Mouse (Mus musculus): ENCODE data around the gene Ccdc78.

Ccdc78 gene

DNA sequence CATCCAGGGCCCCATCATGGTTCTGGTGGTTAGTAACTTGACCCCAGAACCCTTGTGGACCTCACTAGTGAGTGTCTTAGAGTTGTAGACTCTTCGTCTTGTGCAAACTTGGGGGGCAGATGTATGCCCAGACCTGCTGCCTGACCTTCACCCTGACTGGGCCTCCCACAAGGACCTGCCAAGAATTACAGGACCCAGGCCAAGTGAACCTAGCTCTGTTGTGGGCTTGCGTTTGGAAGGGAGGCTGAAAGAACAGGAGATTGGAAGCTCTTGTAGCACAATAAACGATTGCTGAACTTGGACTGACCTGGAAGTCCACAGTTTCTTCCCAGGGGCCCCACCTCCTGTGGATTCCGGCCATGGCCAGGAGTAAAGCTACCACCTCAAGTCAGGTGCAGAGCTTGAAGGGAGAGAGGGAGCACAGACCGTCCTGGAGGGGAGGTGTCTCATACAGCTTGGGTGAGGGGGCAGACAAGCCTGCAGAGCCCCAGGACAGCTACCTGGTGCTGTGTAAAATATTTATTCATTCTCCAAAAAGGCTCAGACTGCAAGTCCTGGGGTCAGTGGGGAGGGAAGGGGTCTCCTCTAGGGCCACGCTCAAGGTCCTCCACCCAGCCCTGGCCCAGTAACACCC lies 47.7 kb downstream of the Ccdc78 start:
- DNase-seq (ENCODE audit: low read depth) = peak; percentile 42

DNA sequence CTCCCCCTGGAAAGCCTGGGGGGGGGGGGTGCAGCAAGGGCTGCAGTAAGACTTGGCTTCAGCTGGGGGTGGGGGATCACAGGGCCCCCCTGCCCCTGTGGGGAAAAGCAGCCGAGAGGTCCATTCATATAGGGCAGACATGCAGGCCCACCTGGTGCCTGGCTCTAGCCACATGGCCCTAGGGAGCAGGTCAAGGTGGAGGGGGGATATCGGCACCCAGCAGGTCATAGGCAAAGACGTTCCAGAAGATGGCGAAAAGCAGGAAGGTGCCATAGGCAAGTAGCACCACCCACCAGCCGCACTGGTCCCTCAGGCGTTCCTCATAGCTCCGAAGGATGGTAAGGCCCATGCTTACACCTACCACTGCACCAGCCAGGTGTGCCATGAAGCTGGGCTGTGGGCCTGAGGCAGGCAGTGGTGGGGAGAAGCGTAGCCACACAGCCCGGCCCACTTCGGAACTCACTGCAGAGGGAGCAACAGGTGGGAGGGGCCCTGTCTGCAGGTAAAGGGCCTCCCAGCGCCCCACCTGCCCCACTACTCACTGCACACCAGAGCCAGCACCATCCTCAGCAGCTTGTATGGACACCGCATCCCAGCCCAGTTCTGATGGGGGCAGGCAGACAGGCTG lies 48.3 kb downstream of the Ccdc78 start:
- no peak for DNase-seq (ENCODE audit: low read depth)

GRCm38 (mm10) chr17:25835301-25835700 lies 48.9 kb downstream of the Ccdc78 start:
- DNase-seq (ENCODE audit: low read depth) = no peak

DNA sequence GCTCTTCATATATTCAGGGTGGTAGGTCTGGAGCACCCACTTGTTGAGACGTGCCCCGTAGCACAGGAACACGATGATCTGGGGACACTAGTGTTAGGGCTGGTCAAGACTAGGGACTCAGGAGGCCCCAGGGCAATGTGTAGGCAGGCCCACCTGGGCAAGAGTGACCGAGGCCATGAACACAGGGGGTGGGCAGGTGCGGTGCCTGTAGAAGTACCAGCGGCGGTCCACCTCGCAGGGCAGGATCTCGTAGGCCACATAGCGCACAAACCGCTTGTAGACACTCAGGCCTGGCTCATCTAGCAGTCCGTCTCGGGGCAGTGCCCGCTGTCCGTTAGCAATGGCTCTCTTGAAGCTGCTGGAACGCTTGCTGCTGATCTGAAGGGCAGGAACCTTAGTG lies 49.4 kb downstream of the Ccdc78 start:
- no peak for DNase-seq (ENCODE audit: low read depth)

DNA sequence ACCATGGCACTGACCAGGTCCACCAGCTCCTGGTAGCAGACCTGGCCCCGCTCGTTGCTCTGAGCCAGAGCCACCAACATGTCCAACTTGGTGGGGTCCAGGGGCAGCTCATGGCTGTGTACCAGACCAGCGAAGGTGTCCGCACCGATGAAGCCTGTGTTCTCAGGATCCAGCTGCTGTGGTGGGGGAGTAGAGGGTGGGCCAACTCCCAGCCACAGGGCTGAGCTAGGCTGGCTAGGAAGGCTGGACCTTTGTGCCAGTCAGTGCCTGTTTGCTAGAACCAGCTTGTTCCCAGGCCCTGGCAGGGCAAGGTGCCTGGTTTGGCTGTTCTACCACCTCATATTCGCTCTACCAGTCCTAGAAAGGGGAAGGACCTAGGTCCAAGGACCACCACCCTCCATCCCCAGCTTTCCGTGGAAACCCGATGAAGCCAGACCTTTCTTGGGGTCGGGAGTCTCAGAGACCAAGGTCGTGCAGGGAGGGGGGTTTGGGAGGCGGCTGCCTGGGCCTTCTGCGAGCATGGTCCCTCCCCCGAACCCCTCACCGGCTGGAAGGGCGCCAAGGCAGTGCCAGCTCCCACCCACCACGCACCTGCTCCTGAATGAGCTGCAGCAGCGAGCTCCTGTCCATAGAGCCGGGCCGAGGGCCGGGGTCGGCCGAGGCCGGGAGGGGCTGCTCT lies 50.2 kb downstream of the Ccdc78 start:
- no peak for DNase-seq (ENCODE audit: low read depth)

GRCm38 (mm10) chr17:25837076-25837410 lies 50.7 kb downstream of the Ccdc78 start, which contains the start of gene Rhbdl1:
Gene Rhbdl1, minus strand, starts transcription at chr17:25837295.
- no peak for DNase-seq (ENCODE audit: low read depth)

DNA sequence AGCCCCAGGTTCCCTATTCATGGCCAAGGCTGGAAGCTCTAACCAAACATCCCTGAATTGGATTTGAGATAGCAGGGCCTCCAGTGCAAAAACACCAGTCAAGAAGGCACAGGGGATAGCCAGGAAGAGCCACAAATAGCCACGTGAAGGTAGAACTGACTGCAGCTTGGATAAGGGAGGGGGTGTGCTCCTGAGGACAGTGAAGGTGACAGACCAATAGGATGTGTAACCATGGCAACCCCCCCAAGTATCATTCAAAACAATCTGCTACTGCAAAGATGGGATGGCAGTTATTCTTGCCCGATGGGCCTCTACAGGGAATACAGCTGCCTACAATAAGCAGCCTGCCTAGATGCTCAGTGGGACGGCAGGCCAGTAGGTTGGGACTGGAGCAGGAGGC lies 51.2 kb downstream of the Ccdc78 start:
- DNase-seq (ENCODE audit: low read depth) = no peak

DNA sequence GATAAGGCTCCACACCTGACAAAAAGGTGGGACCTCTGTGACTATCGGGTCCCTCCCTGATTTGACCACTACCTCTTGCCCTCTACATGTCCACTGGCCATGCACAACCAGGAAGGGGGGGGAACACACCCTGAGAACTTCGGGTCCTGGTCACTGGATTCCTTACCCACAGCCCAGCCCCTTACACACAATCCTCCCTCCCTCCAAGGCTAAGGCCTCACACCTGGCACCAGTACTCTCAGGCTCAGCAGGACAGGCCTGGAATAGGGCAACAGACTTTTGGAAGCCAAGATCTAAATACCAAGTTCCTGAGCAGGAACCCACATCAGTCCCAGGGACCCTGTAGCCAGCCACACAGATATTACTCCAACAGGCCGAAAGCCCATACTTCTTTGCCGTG lies 52.5 kb downstream of the Ccdc78 start:
- DNase-seq (ENCODE audit: low read depth) = no peak

DNA sequence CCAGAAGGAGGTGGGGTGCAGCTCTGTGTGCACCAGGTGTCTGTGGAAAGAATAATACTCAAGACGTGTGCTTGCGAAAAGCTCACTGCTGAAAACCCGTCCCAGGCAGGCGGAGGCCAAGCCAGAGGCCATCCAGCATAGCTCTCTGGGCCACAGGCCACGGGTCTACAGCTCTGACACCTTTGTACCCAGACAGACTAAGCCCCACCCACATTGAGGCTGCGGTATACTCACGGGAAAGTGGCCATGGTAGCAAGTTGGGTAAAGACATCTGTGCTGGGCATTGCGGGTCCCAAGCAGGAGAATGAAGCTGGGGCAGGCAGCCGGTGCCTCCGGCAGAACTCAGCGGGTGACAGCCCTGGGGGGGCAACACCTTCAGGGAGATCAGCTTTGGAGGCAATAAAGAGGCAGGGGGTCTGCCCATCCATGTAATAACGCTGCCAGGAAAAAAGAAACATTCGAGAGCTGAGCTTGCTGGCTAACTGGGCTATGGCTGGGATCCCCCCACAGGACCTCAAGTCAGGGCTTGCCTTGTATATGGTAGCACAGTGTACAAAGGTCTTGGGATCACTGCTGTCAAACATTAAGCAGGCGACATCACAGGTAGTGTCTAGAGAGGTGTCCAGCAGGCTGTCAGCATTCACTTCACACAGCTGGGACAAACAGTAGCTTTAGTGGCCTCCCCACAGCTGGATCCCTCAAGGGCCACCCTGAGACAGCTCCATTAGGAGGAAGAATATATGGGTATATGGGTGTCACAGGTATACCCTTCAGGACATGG lies 53.3 kb downstream of the Ccdc78 start:
- DNase-seq (ENCODE audit: low read depth) = no peak
